ENCODE assay signal across 8 mouse cellular contexts in the genomic region with DNA sequence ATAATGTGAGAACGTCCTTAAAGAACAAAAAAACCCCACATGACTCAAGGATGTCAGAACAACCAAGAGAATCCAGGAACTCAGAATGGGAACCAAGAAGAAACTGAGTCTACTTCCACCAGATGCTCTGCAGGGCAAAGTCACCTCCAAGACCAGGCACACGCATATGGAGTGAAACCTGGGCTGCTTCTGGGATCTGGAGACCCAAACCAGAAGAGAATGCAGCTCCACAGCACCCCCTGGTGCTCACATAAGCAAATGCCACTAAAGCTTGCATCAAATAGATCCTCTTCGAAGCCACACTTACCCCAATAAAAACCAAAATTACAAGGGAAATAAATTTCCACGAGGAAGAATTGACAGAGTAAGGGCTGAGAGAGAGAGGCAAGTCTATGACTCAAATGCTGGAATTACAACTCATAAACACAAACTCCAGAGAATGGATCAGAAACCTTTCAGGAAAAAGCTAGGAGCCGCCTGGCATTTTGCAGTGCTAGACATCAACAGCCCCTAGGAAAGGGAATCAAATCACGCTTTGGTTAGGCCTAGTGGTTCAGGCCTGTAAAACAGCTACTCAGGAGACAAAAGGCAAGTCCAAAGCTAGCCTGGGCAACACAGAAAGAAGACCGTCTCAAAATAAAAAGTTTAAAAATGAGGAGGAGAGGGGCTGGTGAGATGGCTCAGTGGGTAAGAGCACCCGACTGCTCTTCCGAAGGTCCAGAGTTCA. TPM values are rescaled to one million over a fixed set of nuclear protein-coding genes. Genes with fewer than 3 reads are reported as not detected.
DNase-seq lines count a peak whose midpoint lies in the region; ATAC-seq and TF ChIP-seq lines count a peak whose summit lies in the region.

No protein-coding gene starts in this region.

- no peak overlapping the region for H3K9ac ChIP-seq in MEL (ENCODE audit: control insufficient read depth, low read depth, low read length, poor library complexity, severe bottlenecking)
- H3K9ac ChIP-seq in kidney, embryonic 15.5 days, result no peak overlapping the region
- H3K9ac ChIP-seq in limb, embryonic 14.5 days (ENCODE audit: low read depth, low read length, severe bottlenecking), result no peak overlapping the region

- no peak overlapping the region for H3K4me3 ChIP-seq in MEL (ENCODE audit: control insufficient read depth in 1 of 2, insufficient read depth in 1 of 2, low read depth in 2 of 2, low read length in 2 of 2)
- no peak overlapping the region for H3K4me3 ChIP-seq in kidney, embryonic 15.5 days (replicated peaks)
- H3K4me3 ChIP-seq in limb, embryonic 14.5 days (replicated peaks; ENCODE audit: low read length), result no peak overlapping the region

- peak; percentile 57 for TF ChIP-seq RAD21 in MEL (IDR thresholded peaks at IDR 0.05; ENCODE audit: low read depth, low read length)

- TF ChIP-seq CTCF in MEL (IDR thresholded peaks at IDR 0.05 in 2 of 3, conservative IDR thresholded peaks at IDR 0.05 in 1 of 3; ENCODE audit: control insufficient read depth in 1 of 3, insufficient read depth in 1 of 3, low read depth in 2 of 3, low read length in 3 of 3, poor library complexity in 1 of 3, severe bottlenecking in 1 of 3), result peak; percentile 79 to 93 (median 82)

- TF ChIP-seq POLR2A in MEL (IDR thresholded peaks at IDR 0.05; ENCODE audit: control insufficient read depth in 1 of 2, insufficient read depth in 1 of 2, low read depth in 1 of 2, low read length in 2 of 2, poor library complexity in 1 of 2), result 0 out of 4 replicates have a peak, but pooled peaks of 1 of the 2 experiments have one; percentile 11
- TF ChIP-seq POLR2A in limb, embryonic 14.5 days (IDR thresholded peaks at IDR 0.05; ENCODE audit: borderline replicate concordance, extremely low read depth, insufficient read depth, insufficient read length), result no peak

- H3K27me3 ChIP-seq in MEL (ENCODE audit: control insufficient read depth in 1 of 2, insufficient read depth in 2 of 2, low read length in 2 of 2), result no peaks in the 10 kb centered on the region
- no peaks in the 10 kb centered on the region for H3K27me3 ChIP-seq in kidney, embryonic 15.5 days
- H3K27me3 ChIP-seq in limb, embryonic 14.5 days (ENCODE audit: control insufficient read depth, insufficient read depth, low read length), result no peaks in the 10 kb centered on the region

- no peak overlapping the region for H3K4me2 ChIP-seq in kidney, embryonic 15.5 days
- no peak overlapping the region for H3K4me2 ChIP-seq in limb, embryonic 14.5 days (replicated peaks; ENCODE audit: low read depth, low read length, severe bottlenecking)

- DNase-seq in A20 (ENCODE audit: low read depth, low spot score) (peak; percentile 61), MEL (ENCODE audit: low read depth, low spot score) (peak; percentile 82)
- DNase-seq in cerebellum, adult 8-10 months, result peak; percentile 57
- DNase-seq in gastrocnemius, postnatal 36 days, result peak; percentile 28 to 48
- peak; percentile 75 for DNase-seq in limb, embryonic 14.5 days (ENCODE audit: low spot score)
- peak; percentile 49 for DNase-seq in right cerebral cortex, adult 18-20 months
- peak; percentile 43 for DNase-seq in yolk sac, embryonic 10.5 days (ENCODE audit: low spot score)

- ATAC-seq in kidney, embryonic 15.5 days (replicated peaks; ENCODE audit: low FRiP score), result peak; percentile 10; the same call in 1 of the 2 replicates
- ATAC-seq in limb, embryonic 14.5 days (ENCODE audit: low FRiP score, low read depth), result peak; percentile 30; the same call in 1 of the 2 replicates

- H3K4me1 ChIP-seq in MEL (ENCODE audit: control insufficient read depth in 1 of 2, insufficient read depth in 2 of 2, low read length in 2 of 2), result no peaks in the 10 kb centered on the region
- peaks cover 34% of the 10 kb centered on the region for H3K4me1 ChIP-seq in kidney, embryonic 15.5 days
- peaks cover 11% of the 10 kb centered on the region; the same call in 1 of the 2 replicates for H3K4me1 ChIP-seq in limb, embryonic 14.5 days (ENCODE audit: control insufficient read depth, insufficient read depth, low read length)

- H3K79me2 ChIP-seq in MEL (ENCODE audit: control insufficient read depth, insufficient read depth, low read length, poor library complexity), result peaks cover 9% of the 10 kb centered on the region; the same call in 1 of the 2 replicates

- no peak overlapping the region for H3K27ac ChIP-seq in MEL (ENCODE audit: control insufficient read depth, low read depth, low read length)
- peak overlapping the region; percentile 84 for H3K27ac ChIP-seq in kidney, embryonic 15.5 days
- H3K27ac ChIP-seq in limb, embryonic 14.5 days (replicated peaks; ENCODE audit: low read depth, low read length), result no peak overlapping the region

- H3K36me3 ChIP-seq in MEL (ENCODE audit: control insufficient read depth in 1 of 2, insufficient read depth in 2 of 2, low read length in 2 of 2), result peaks cover 0 to 68% of the 10 kb centered on the region in 2 experiments; a peak in 2 of 4 replicates
- peaks cover 85% of the 10 kb centered on the region for H3K36me3 ChIP-seq in kidney, embryonic 15.5 days
- peaks cover 81% of the 10 kb centered on the region for H3K36me3 ChIP-seq in limb, embryonic 14.5 days (ENCODE audit: control insufficient read depth, insufficient read depth, low read length)

- intact Hi-C loops in gastrocnemius, postnatal 36 days (cut with DNase I), result loop anchor here (5.0 kb wide), 1 partner anchor 46 kb away; the partner anchor contains the start of gene Faap100

- no peak for TF ChIP-seq EP300 in MEL (IDR thresholded peaks at IDR 0.05; ENCODE audit: low read depth in 1 of 2, low read length in 2 of 2)

- H3K9me3 ChIP-seq in MEL (replicated peaks; ENCODE audit: insufficient read depth, low read length), result no peaks in the 10 kb centered on the region
- H3K9me3 ChIP-seq in kidney, embryonic 15.5 days (replicated peaks), result no peaks in the 10 kb centered on the region
- H3K9me3 ChIP-seq in limb, embryonic 14.5 days (ENCODE audit: control insufficient read depth, low read length), result no peaks in the 10 kb centered on the region

- WGBS in kidney, embryonic 15.5 days, result 50% methylated on average over 9 of the region's 9 CpGs
- 52% methylated on average over 9 of the region's 9 CpGs for WGBS in limb, embryonic 14.5 days

TF ChIP-seq in MEL, 35 proteins besides CTCF, POLR2A, EP300 and RAD21:
- TF ChIP-seq ZC3H11A (IDR thresholded peaks at IDR 0.05; ENCODE audit: low read depth, low read length) (peak; percentile 33; the same call in 1 of the 2 replicates), SMC3 (IDR thresholded peaks at IDR 0.05; ENCODE audit: low read depth, low read length) (peak; percentile 54), CHD2 (IDR thresholded peaks at IDR 0.05; ENCODE audit: low read length) (no peak), ZNF384 (IDR thresholded peaks at IDR 0.05; ENCODE audit: low read depth, low read length) (no peak)

RNA-seq across cellular contexts. Expression of gene Nploc4, which starts 13.8 kb away (rescaled TPM):
- total RNA-seq in MEL (2012; rRNA removed), result 77.4 and 88.3 TPM in 2 replicates
- 100 to 1,000 TPM; 117 to 352 TPM for polyA plus RNA-seq in MEL (2012; ENCODE audit: insufficient read depth in 1 of 2, insufficient read length in 2 of 2, low read depth in 1 of 2, low replicate concordance in 2 of 2, missing spikeins in 1 of 2)
- 10 to 100 TPM; 67.6 to 71.0 TPM for total RNA-seq in gastrocnemius, postnatal 36 days (2021)
- 33.5 and 34.8 TPM in 2 replicates for polyA plus RNA-seq in kidney, embryonic 15.5 days (2015; fragmentation: Nextera tagmentation; extraction: Ambion mirVana)
- 51.5 and 59.2 TPM in 2 replicates for polyA plus RNA-seq in limb, embryonic 14.5 days (2012; rRNA removed)
- polyA plus RNA-seq in limb, embryonic 14.5 days (2014; fragmentation: Nextera tagmentation; extraction: Ambion mirVana), result 38.8 and 41.8 TPM in 2 replicates

RNA-seq across cellular contexts. Expression of gene Tspan10, which starts 18.7 kb away (rescaled TPM):
- total RNA-seq in MEL (2012; rRNA removed), result 0.20 and 0.65 TPM in 2 replicates
- under 1 TPM in 1 of 2 experiments, not detected in 1; 0.29 TPM for polyA plus RNA-seq in MEL (2012; ENCODE audit: insufficient read depth in 1 of 2, insufficient read length in 2 of 2, low read depth in 1 of 2, low replicate concordance in 2 of 2, missing spikeins in 1 of 2)
- total RNA-seq in gastrocnemius, postnatal 36 days (2021), result under 1 TPM in 1 of 2 experiments, not detected in 1; 0.69 TPM
- polyA plus RNA-seq in kidney, embryonic 15.5 days (2015; fragmentation: Nextera tagmentation; extraction: Ambion mirVana), result not detected in 2 replicates
- 0.20 and 0.23 TPM in 2 replicates for polyA plus RNA-seq in limb, embryonic 14.5 days (2012; rRNA removed)
- polyA plus RNA-seq in limb, embryonic 14.5 days (2014; fragmentation: Nextera tagmentation; extraction: Ambion mirVana), result not detected in 2 replicates

RNA-seq across cellular contexts. Expression of gene Pde6g, which starts 29.6 kb away (rescaled TPM):
- total RNA-seq in MEL (2012; rRNA removed), result 0.35 and 0.46 TPM in 2 replicates
- under 1 TPM in 1 of 2 experiments, not detected in 1; 0.84 TPM for polyA plus RNA-seq in MEL (2012; ENCODE audit: insufficient read depth in 1 of 2, insufficient read length in 2 of 2, low read depth in 1 of 2, low replicate concordance in 2 of 2, missing spikeins in 1 of 2)
- total RNA-seq in gastrocnemius, postnatal 36 days (2021), result under 1 TPM in 1 of 2 experiments, not detected in 1; 0.89 TPM
- polyA plus RNA-seq in kidney, embryonic 15.5 days (2015; fragmentation: Nextera tagmentation; extraction: Ambion mirVana), result 0.28 and 0.38 TPM in 2 replicates
- 0.31 and 0.70 TPM in 2 replicates for polyA plus RNA-seq in limb, embryonic 14.5 days (2012; rRNA removed)
- not detected in 2 replicates for polyA plus RNA-seq in limb, embryonic 14.5 days (2014; fragmentation: Nextera tagmentation; extraction: Ambion mirVana)

RNA-seq across cellular contexts. Expression of gene Oxld1, which starts 34.1 kb away (rescaled TPM):
- total RNA-seq in MEL (2012; rRNA removed), result 15.9 and 17.6 TPM in 2 replicates
- 10 to 100 TPM in 1 of 2 experiments, not detected in 1; 17.5 TPM for polyA plus RNA-seq in MEL (2012; ENCODE audit: insufficient read depth in 1 of 2, insufficient read length in 2 of 2, low read depth in 1 of 2, low replicate concordance in 2 of 2, missing spikeins in 1 of 2)
- total RNA-seq in gastrocnemius, postnatal 36 days (2021), result 10 to 100 TPM; 21.4 to 25.6 TPM
- 13.1 and 13.8 TPM in 2 replicates for polyA plus RNA-seq in kidney, embryonic 15.5 days (2015; fragmentation: Nextera tagmentation; extraction: Ambion mirVana)
- 12.3 and 14.7 TPM in 2 replicates for polyA plus RNA-seq in limb, embryonic 14.5 days (2012; rRNA removed)
- polyA plus RNA-seq in limb, embryonic 14.5 days (2014; fragmentation: Nextera tagmentation; extraction: Ambion mirVana), result 12.8 and 14.3 TPM in 2 replicates

RNA-seq across cellular contexts. Expression of gene Ccdc137, which starts 34.2 kb away (rescaled TPM):
- 66.1 and 104 TPM in 2 replicates for total RNA-seq in MEL (2012; rRNA removed)
- 100 to 1,000 TPM in 1 of 2 experiments, not detected in 1; 116 TPM for polyA plus RNA-seq in MEL (2012; ENCODE audit: insufficient read depth in 1 of 2, insufficient read length in 2 of 2, low read depth in 1 of 2, low replicate concordance in 2 of 2, missing spikeins in 1 of 2)
- 1 to 10 TPM; 4.1 to 6.2 TPM for total RNA-seq in gastrocnemius, postnatal 36 days (2021)
- 40.5 and 41.9 TPM in 2 replicates for polyA plus RNA-seq in kidney, embryonic 15.5 days (2015; fragmentation: Nextera tagmentation; extraction: Ambion mirVana)
- 42.1 and 43.0 TPM in 2 replicates for polyA plus RNA-seq in limb, embryonic 14.5 days (2012; rRNA removed)
- 29.2 TPM in 2 replicates for polyA plus RNA-seq in limb, embryonic 14.5 days (2014; fragmentation: Nextera tagmentation; extraction: Ambion mirVana)
